Mouse (Mus musculus) layer of hippocampus, adult 2 months (tissue): Measurements from ENCODE around the gene Tmem86a. TPM values are rescaled to one million over a fixed set of nuclear protein-coding genes. Genes with fewer than 3 reads are reported as not detected.

Experiments
- DNase-seq, 2 experiments: peaks; one replicate each; pipeline ENCODE4 v3.0.0; 2022; ENCODE audit warnings: low spot score in 2 of 2
- H3K27ac ChIP-seq: fragments of 200-600 bp; 2 replicates; pipeline ENCODE4 v1.8.1; 2022
- H3K4me3 ChIP-seq: fragments of 200-600 bp; 2 replicates; pipeline ENCODE4 v1.8.1; 2022; ENCODE audit warnings: mild to moderate bottlenecking
- CTCF ChIP-seq: fragments of 200-600 bp; conservative IDR thresholded peaks from 2 replicates; pipeline ENCODE4 v1.8.1; 2022; ENCODE audit warnings: antibody characterized with exemption, mild to moderate bottlenecking, moderate library complexity
- microRNA-seq, 2 experiments: library from miRNA; unstranded; fragments of <30 nt; microRNA quantifications; one replicate each; pipeline ENCODE4 v1.2.0; 2021
- total RNA-seq, 2 experiments: library from RNA; stranded (reverse); gene quantifications; 2 replicates each; pipeline ENCODE4 v1.2.3; 2021

Gene Tmem86a
- total RNA-seq, 2 experiments from 2014 or later = 9.8 to 14.0 TPM

- DNase-seq = no peak
- Histone ChIP-seq H3K27ac (no peak overlapping the region), H3K4me3 (no peak overlapping the region)
- no peak for TF ChIP-seq CTCF
Measured at GRCm38 (mm10) chr7:47102970-47103369, 52.6 kb downstream of the Tmem86a start.

- no peak for DNase-seq
- H3K4me3 ChIP-seq = no peak overlapping the region
- no peak for TF ChIP-seq CTCF
- H3K27ac ChIP-seq = no peak overlapping the region
Measured at GRCm38 (mm10) chr7:47103671-47104414, 53.4 kb downstream of the Tmem86a start.

Small RNA genes within 50 kb of the gene (microRNA-seq; reads per million reads assigned to microRNA genes)
- gene Mir7056 = 3.5 to 5.2 reads per million in 2 experiments

Other genes starting within 250 kb of the Tmem86a start
- gene Ldha, start 209.1 kb upstream of the Tmem86a start, total RNA-seq = 100 to 1,000 TPM; 280 to 297 TPM
- gene Ldhc, start 189.4 kb upstream of the Tmem86a start, total RNA-seq = not detected
- gene Tsg101, start 130.6 kb upstream of the Tmem86a start, total RNA-seq = 10 to 100 TPM; 75.8 to 77.9 TPM
- 10 to 100 TPM; 14.5 to 15.7 TPM for gene Uevld, start 92.1 kb upstream of the Tmem86a start, total RNA-seq
- gene Gm9999, start 67.0 kb upstream of the Tmem86a start, total RNA-seq = not detected
- 10 to 100 TPM; 15.4 to 16.0 TPM for gene Spty2d1, start 42.2 kb upstream of the Tmem86a start, total RNA-seq
- gene Ptpn5, start 83.1 kb downstream of the Tmem86a start, total RNA-seq = 100 to 1,000 TPM; 104 to 107 TPM
- not detected for gene Mrgpra6, start 154.3 kb downstream of the Tmem86a start, total RNA-seq
- gene Mrgpra9, start 202.2 kb downstream of the Tmem86a start, total RNA-seq = not detected